Mouse (Mus musculus) c-Kit-positive CD71-negative TER-119-negative erythroid progenitor cells, embryonic 14.5 days (primary cell): ENCODE data around the gene Hspa1l.
"Not testable (repeated sequence)": the region's sequence is repeated elsewhere in the genome, so short reads cannot be mapped to it uniquely, and the experiment has no call there.

Experiments used
- DNase-seq: peaks from one replicate; pipeline ENCODE4 v3.0.0-alpha.2; 2013; ENCODE audit warnings: low read depth

Hspa1l gene

GRCm38 (mm10) chr17:34972069-34972749 is at the start of gene Hspa1l, which contains the start of gene Hspa1a:
Gene Hspa1l, plus strand, starts transcription at chr17:34972703.
Gene Hspa1a, minus strand, starts transcription at chr17:34972156.
- not testable (repeated sequence) for DNase-seq

GRCm38 (mm10) chr17:34922939-34923338 is 49.6 kb upstream of the Hspa1l start:
- DNase-seq: no peak

GRCm38 (mm10) chr17:34924258-34924657 is 48.2 kb upstream of the Hspa1l start:
- DNase-seq: no peak

GRCm38 (mm10) chr17:34927306-34928019 is 45.0 kb upstream of the Hspa1l start:
- DNase-seq: no peak

GRCm38 (mm10) chr17:34928841-34929240 is 43.7 kb upstream of the Hspa1l start:
- DNase-seq: no peak

- DNase-seq: peak; percentile 98
These were observed 41.3 kb upstream of the Hspa1l start, which contains the start of gene Neu1 for GRCm38 (mm10) chr17:34931061-34931734. Gene Neu1, plus strand, starts transcription at chr17:34931253.

GRCm38 (mm10) chr17:34931735-34932098 is 40.8 kb upstream of the Hspa1l start:
- no peak for DNase-seq

- no peak for DNase-seq
These were observed 40.2 kb upstream of the Hspa1l start for GRCm38 (mm10) chr17:34932287-34932686.

GRCm38 (mm10) chr17:34934031-34934430 is 38.5 kb upstream of the Hspa1l start:
- no peak for DNase-seq

- DNase-seq: no peak
These were observed 37.7 kb upstream of the Hspa1l start for GRCm38 (mm10) chr17:34934830-34935229.

- no peak for DNase-seq
These were observed 34.5 kb upstream of the Hspa1l start for GRCm38 (mm10) chr17:34937960-34938505.

- DNase-seq: no peak
These were observed 31.0 kb upstream of the Hspa1l start for GRCm38 (mm10) chr17:34941344-34942041.

- DNase-seq: no peak
These were observed 29.2 kb upstream of the Hspa1l start for GRCm38 (mm10) chr17:34943128-34943815.

- no peak for DNase-seq
These were observed 28.1 kb upstream of the Hspa1l start for GRCm38 (mm10) chr17:34944362-34944761.

GRCm38 (mm10) chr17:34946486-34947140 is 25.9 kb upstream of the Hspa1l start:
- DNase-seq: no peak

GRCm38 (mm10) chr17:34947606-34948005 is 24.9 kb upstream of the Hspa1l start:
- DNase-seq: no peak

GRCm38 (mm10) chr17:34948721-34949552 is 23.6 kb upstream of the Hspa1l start:
- DNase-seq: not testable (repeated sequence)

- no peak for DNase-seq
These were observed 22.9 kb upstream of the Hspa1l start for GRCm38 (mm10) chr17:34949553-34949969.

- DNase-seq: no peak
These were observed 21.7 kb upstream of the Hspa1l start for GRCm38 (mm10) chr17:34950514-34951455.
